Mouse (Mus musculus) liver, adult 2 months (tissue): ENCODE results near the gene Fam71f1.

ENCODE experiments used
- CTCF ChIP-seq: fragments of 200-500 bp; IDR thresholded peaks from 2 replicates; pipeline ENCODE4 v1.5.1; 2011; ENCODE audit warnings: low read depth, low read length, control low read depth
- POLR2A ChIP-seq: fragments of 200-500 bp; IDR thresholded peaks from 2 replicates; pipeline ENCODE4 v1.6.1; 2011; ENCODE audit warnings: low read length, control low read depth; ENCODE audit not compliant: insufficient read depth; ENCODE audit errors: extremely low read depth

DNA sequence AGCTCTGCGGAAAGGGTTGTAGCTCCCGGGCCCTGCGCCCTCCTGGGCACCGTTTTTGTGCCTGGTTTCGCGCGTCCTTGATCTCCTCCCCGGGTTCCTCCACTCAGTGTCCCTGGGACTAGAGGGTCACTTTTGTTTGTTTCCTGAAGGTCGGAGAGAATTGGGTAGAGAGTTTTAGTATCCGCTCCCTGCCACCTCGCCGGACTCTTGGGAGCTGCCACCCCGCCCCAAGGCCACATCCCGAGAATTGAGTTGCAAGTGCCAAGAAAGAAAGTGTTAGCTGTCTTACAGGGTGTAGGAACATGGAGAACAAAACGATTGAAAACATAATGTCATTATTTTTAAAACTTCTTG, 29.4 kb downstream of the Fam71f1 start:
- TF ChIP-seq POLR2A (no peak), CTCF (no peak)
